Mouse (Mus musculus): ENCODE data around the gene Dlg2. TPM values are rescaled to one million over a fixed set of nuclear protein-coding genes. Genes with fewer than 3 reads are reported as not detected.

Gene Dlg2
- polyA plus RNA-seq, 1 experiment, result 6.0 TPM

GRCm38 (mm10) chr7:90508124-90508523 is 31.7 kb downstream of the Dlg2 start:
- DNase-seq, result no peak
- Histone ChIP-seq H3K36me3 (ENCODE audit: control insufficient read depth, insufficient read depth, low read length) (no peaks in the 10 kb centered on the region), H3K27me3 (ENCODE audit: control insufficient read depth, insufficient read depth, low read length) (no peaks in the 10 kb centered on the region), H3K27ac (ENCODE audit: control insufficient read depth, insufficient read depth, low read length) (no peak overlapping the region), H3K4me1 (replicated peaks; ENCODE audit: control insufficient read depth, insufficient read depth, low read length) (no peaks in the 10 kb centered on the region), H3K4me3 (ENCODE audit: control insufficient read depth, insufficient read depth, low read length) (no peak overlapping the region)
- 70% methylated on average over 3 of the region's 3 CpGs for WGBS
- TF ChIP-seq CTCF (IDR thresholded peaks at IDR 0.05; ENCODE audit: borderline replicate concordance, control insufficient read depth, extremely low read depth, insufficient read depth, low read length, poor library complexity) (no peak), POLR2A (IDR thresholded peaks at IDR 0.05; ENCODE audit: control insufficient read depth, extremely low read depth, insufficient read depth, low read length, poor library complexity) (no peak)

GRCm38 (mm10) chr7:90512293-90512692 is 35.8 kb downstream of the Dlg2 start:
- no peak for DNase-seq
- TF ChIP-seq POLR2A (IDR thresholded peaks at IDR 0.05; ENCODE audit: control insufficient read depth, extremely low read depth, insufficient read depth, low read length, poor library complexity) (no peak), CTCF (IDR thresholded peaks at IDR 0.05; ENCODE audit: borderline replicate concordance, control insufficient read depth, extremely low read depth, insufficient read depth, low read length, poor library complexity) (no peak)
- Histone ChIP-seq H3K27ac (ENCODE audit: control insufficient read depth, insufficient read depth, low read length) (no peak overlapping the region), H3K4me3 (ENCODE audit: control insufficient read depth, insufficient read depth, low read length) (no peak overlapping the region), H3K4me1 (replicated peaks; ENCODE audit: control insufficient read depth, insufficient read depth, low read length) (no peaks in the 10 kb centered on the region), H3K27me3 (ENCODE audit: control insufficient read depth, insufficient read depth, low read length) (no peaks in the 10 kb centered on the region), H3K36me3 (ENCODE audit: control insufficient read depth, insufficient read depth, low read length) (no peaks in the 10 kb centered on the region)

GRCm38 (mm10) chr7:90539481-90540402 is 63.3 kb downstream of the Dlg2 start:
- H3K4me3 ChIP-seq (ENCODE audit: control insufficient read depth, insufficient read depth, low read length), result no peak overlapping the region
- no peaks in the 10 kb centered on the region for H3K27me3 ChIP-seq (ENCODE audit: control insufficient read depth, insufficient read depth, low read length)
- H3K36me3 ChIP-seq (ENCODE audit: control insufficient read depth, insufficient read depth, low read length), result no peaks in the 10 kb centered on the region
- no peak for TF ChIP-seq CTCF (IDR thresholded peaks at IDR 0.05; ENCODE audit: borderline replicate concordance, control insufficient read depth, extremely low read depth, insufficient read depth, low read length, poor library complexity)
- no peak for TF ChIP-seq POLR2A (IDR thresholded peaks at IDR 0.05; ENCODE audit: control insufficient read depth, extremely low read depth, insufficient read depth, low read length, poor library complexity)
- no peak for DNase-seq
- H3K4me1 ChIP-seq (replicated peaks; ENCODE audit: control insufficient read depth, insufficient read depth, low read length), result no peaks in the 10 kb centered on the region
- no peak overlapping the region for H3K27ac ChIP-seq (ENCODE audit: control insufficient read depth, insufficient read depth, low read length)
- 84% methylated on average over 9 of the region's 9 CpGs for WGBS

GRCm38 (mm10) chr7:90540811-90541323 is 64.4 kb downstream of the Dlg2 start:
- Histone ChIP-seq H3K36me3 (ENCODE audit: control insufficient read depth, insufficient read depth, low read length) (no peaks in the 10 kb centered on the region), H3K4me3 (ENCODE audit: control insufficient read depth, insufficient read depth, low read length) (no peak overlapping the region), H3K27ac (ENCODE audit: control insufficient read depth, insufficient read depth, low read length) (no peak overlapping the region), H3K4me1 (replicated peaks; ENCODE audit: control insufficient read depth, insufficient read depth, low read length) (no peaks in the 10 kb centered on the region), H3K27me3 (ENCODE audit: control insufficient read depth, insufficient read depth, low read length) (no peaks in the 10 kb centered on the region)
- no peak for DNase-seq
- no peak for TF ChIP-seq POLR2A (IDR thresholded peaks at IDR 0.05; ENCODE audit: control insufficient read depth, extremely low read depth, insufficient read depth, low read length, poor library complexity)
- TF ChIP-seq CTCF (IDR thresholded peaks at IDR 0.05; ENCODE audit: borderline replicate concordance, control insufficient read depth, extremely low read depth, insufficient read depth, low read length, poor library complexity), result no peak
- WGBS, result 89% methylated on average over 2 of the region's 2 CpGs

GRCm38 (mm10) chr7:90553399-90553798 is 76.9 kb downstream of the Dlg2 start:
- DNase-seq, result no peak
- no peaks in the 10 kb centered on the region for H3K27me3 ChIP-seq (ENCODE audit: control insufficient read depth, insufficient read depth, low read length)
- no peak overlapping the region for H3K4me3 ChIP-seq (ENCODE audit: control insufficient read depth, insufficient read depth, low read length)
- TF ChIP-seq POLR2A (IDR thresholded peaks at IDR 0.05; ENCODE audit: control insufficient read depth, extremely low read depth, insufficient read depth, low read length, poor library complexity), result no peak
- no peak for TF ChIP-seq CTCF (IDR thresholded peaks at IDR 0.05; ENCODE audit: borderline replicate concordance, control insufficient read depth, extremely low read depth, insufficient read depth, low read length, poor library complexity)
- WGBS, result 94% methylated on average over 6 of the region's 6 CpGs
- H3K36me3 ChIP-seq (ENCODE audit: control insufficient read depth, insufficient read depth, low read length), result no peaks in the 10 kb centered on the region
- H3K27ac ChIP-seq (ENCODE audit: control insufficient read depth, insufficient read depth, low read length), result no peak overlapping the region
- no peaks in the 10 kb centered on the region for H3K4me1 ChIP-seq (replicated peaks; ENCODE audit: control insufficient read depth, insufficient read depth, low read length)

GRCm38 (mm10) chr7:90554421-90554820 is 77.9 kb downstream of the Dlg2 start:
- Histone ChIP-seq H3K4me1 (replicated peaks; ENCODE audit: control insufficient read depth, insufficient read depth, low read length) (no peaks in the 10 kb centered on the region), H3K36me3 (ENCODE audit: control insufficient read depth, insufficient read depth, low read length) (no peaks in the 10 kb centered on the region), H3K4me3 (ENCODE audit: control insufficient read depth, insufficient read depth, low read length) (no peak overlapping the region), H3K27me3 (ENCODE audit: control insufficient read depth, insufficient read depth, low read length) (no peaks in the 10 kb centered on the region), H3K27ac (ENCODE audit: control insufficient read depth, insufficient read depth, low read length) (no peak overlapping the region)
- TF ChIP-seq POLR2A (IDR thresholded peaks at IDR 0.05; ENCODE audit: control insufficient read depth, extremely low read depth, insufficient read depth, low read length, poor library complexity) (no peak), CTCF (IDR thresholded peaks at IDR 0.05; ENCODE audit: borderline replicate concordance, control insufficient read depth, extremely low read depth, insufficient read depth, low read length, poor library complexity) (no peak)
- WGBS, result 95% methylated on average over 2 of the region's 2 CpGs
- no peak for DNase-seq
